Mouse (Mus musculus) gastrocnemius, postnatal 10 days (tissue): ENCODE measurements around the gene Lurap1l. TPM values are rescaled to one million over a fixed set of nuclear protein-coding genes. Genes with fewer than 3 reads are reported as not detected.

Source experiments
- DNase-seq: peaks from one replicate; pipeline ENCODE4 v3.0.0; 2021; ENCODE audit warnings: mixed read lengths
- long read RNA-seq, 2 experiments: library from polyadenylated mRNA; stranded (forward); transcript quantifications; one replicate each; pipeline ENCODE4 v2.0.0; 2021
- total RNA-seq, 2 experiments: library from RNA; stranded (reverse); gene quantifications; 2 replicates each; pipeline ENCODE4 v1.2.3; 2021

The Lurap1l gene
- total RNA-seq: 1 to 10 TPM; 5.6 to 6.5 TPM
- long read RNA-seq, experiment 1, transcript Lurap1l-201 (2 exons, 3,066 nt): major isoform, 15 of 17 reads
- long read RNA-seq, experiment 1, partial matches to known transcripts: 0 of 17 reads
- long read RNA-seq, experiment 1, other reads (novel, unspliced or antisense): 2 of 17 reads
- long read RNA-seq, experiment 2, transcript Lurap1l-201 (2 exons, 3,066 nt): major isoform, 18 of 18 reads
- long read RNA-seq, experiment 2, partial matches to known transcripts: 0 of 18 reads
- long read RNA-seq, experiment 2, other reads (novel, unspliced or antisense): 0 of 18 reads

DNA sequence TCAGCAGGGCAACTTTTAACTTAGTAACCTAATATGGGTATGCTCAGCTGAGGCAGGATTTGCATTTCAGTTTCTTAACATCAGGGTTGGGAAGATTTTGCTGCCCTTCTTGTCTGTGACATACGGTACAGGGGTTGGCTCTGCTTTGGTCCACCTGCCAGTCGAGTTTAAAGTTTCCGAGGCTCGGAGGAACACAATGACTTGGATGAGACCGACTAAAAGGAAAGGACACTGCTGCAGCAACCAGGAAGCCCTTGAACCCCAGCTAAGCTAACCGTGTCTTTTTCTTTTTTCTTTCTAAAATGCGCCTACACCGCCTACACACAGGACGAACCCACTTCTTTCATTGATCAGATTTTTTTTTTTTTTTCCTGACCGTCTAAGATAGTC lies at the start of gene Lurap1l:
Gene Lurap1l (plus strand): TSS at position 166 of the 390 bp plus-strand sequence.
- peak; percentile 22 for DNase-seq

GRCm38 (mm10) chr4:80862962-80863361 lies 47.5 kb upstream of the Lurap1l start:
- no peak for DNase-seq

DNA sequence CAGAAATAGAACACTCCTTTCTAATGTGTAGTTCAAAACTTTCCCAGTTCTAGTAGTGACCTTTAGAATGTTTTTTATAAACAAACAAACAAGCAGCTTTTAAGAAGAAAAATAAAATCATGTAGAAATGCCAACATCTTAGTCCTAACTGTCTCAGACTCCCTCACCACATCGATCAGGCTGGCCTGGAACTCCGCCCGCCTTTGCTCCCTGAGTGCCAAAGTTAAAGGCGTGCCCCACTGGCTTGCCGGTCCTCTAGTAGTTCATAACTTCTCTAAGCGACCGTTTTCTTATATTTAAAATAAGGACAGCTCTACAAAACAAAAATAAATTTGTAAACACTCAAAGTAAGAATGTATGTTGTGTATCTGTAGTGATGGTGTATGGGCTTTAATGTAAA lies 46.5 kb upstream of the Lurap1l start:
- peak; percentile 13 for DNase-seq

DNA sequence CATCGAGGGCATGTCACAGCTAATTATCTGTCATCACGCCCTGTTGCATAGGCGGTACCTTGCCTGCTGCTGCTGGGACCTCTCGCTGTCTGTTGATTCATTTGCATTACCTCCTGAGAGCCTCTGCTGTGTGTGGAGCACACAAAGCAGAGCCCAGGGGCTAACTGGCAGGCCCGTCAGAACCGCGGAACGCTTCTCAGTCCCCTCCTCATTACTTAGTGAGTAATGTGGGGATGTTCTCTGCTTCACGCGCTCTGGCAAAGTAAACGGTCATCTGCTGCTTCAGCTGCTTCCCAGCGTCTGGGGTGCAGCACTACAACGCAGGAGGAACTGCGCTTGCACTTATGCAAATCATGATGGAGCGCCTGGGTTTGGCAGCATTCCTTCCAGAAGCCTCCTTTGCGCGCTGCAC lies 45.9 kb upstream of the Lurap1l start:
- DNase-seq: peak; percentile 21

GRCm38 (mm10) chr4:80866065-80866464 lies 44.4 kb upstream of the Lurap1l start:
- no peak for DNase-seq

- no peak for DNase-seq
These were observed 40.8 kb upstream of the Lurap1l start for GRCm38 (mm10) chr4:80869598-80869997.

DNA sequence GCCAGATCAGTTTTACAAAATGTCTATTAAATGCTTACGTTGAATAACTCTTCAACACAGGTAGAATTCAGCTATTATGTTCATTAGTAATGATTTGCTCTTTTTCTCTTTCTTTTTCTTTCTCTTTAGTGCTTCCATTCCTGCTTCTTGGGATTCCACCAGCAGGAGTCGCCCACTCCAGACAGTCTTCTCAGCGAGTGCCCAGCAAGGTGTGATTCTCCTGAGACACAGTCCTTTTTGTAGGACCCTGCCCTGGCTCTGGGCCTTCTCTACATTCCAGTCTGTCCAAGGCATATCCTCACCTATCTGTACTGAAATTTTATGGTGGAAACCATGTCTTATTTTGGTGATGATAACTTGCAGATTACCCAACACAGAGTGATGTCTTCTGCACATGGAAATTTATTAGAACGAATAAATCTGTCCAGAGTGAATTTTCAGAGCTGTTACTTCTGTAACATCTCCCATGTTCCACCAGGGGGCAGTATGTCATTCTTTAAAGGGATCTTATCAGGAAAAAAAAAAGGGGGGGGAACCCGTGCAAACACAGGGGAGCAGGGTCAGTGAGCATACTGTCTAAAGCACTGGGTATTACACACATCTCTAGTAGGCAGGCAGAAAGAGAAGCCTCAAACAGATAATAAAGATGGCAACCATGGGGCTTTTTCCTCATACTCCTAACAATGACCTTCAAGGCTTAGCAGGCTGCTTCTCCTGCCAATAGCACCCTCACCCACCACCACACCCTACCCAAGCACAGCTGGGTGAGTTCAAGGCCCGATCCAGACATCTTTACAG lies 37.4 kb upstream of the Lurap1l start:
- DNase-seq: no peak

GRCm38 (mm10) chr4:80874121-80874859 lies 36.2 kb upstream of the Lurap1l start:
- DNase-seq: no peak

- DNase-seq: no peak
These were observed 35.4 kb upstream of the Lurap1l start for GRCm38 (mm10) chr4:80875055-80875454.

- DNase-seq: no peak
These were observed 28.3 kb upstream of the Lurap1l start for GRCm38 (mm10) chr4:80881996-80882599.

- no peak for DNase-seq
These were observed 23.8 kb upstream of the Lurap1l start for GRCm38 (mm10) chr4:80886631-80887030.

DNA sequence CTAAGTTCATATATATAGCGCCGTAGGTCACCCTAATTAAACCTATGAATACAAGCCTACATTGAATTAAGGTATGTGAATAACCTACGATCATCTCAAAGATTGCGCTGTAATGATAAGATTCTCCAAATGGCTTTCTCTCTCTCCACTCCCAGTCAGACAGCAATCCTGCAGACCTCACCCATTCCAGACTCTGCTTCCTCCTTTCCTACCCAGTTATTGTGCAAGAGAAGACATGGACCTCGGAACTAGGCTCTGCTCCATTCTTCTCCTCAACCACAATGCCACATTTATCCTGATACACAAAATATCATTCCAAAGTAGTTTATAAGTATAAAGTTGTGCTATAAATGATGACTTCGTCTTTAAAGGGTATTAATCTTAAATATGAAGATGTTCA lies 19.4 kb upstream of the Lurap1l start:
- no peak for DNase-seq

DNA sequence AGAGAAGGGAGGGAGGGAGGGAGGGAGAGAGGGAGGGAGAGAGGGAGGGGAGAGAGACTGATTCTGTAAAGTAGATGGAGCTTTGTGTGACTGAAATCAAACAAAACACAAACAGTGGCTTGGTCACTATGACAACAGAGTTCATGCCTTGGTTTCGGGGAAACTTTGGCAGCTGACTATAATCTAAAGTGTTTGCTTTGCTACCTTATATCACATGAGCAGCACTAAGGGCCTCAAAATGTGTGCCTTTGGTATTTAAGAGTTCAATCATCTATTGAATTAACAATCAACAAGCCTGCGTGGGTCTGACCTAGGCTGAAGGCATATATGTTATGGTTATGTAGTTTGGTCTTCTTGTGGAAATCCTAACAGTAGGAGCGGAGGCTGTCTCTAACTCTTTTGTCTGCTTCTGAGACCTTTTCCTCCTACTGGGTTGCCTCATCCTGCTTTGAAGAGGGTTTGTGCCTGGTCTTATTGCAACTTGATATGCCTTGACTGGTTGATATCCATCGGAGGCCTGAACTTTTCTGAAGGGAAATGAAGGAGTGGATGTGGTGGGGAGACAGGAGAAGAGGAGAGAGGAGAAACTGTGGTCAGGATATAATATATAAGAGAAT lies 15.1 kb upstream of the Lurap1l start:
- DNase-seq: no peak

- no peak for DNase-seq
These were observed 3.7 kb upstream of the Lurap1l start for GRCm38 (mm10) chr4:80906726-80907125.

GRCm38 (mm10) chr4:80907973-80908372 lies 2.5 kb upstream of the Lurap1l start:
- no peak for DNase-seq

GRCm38 (mm10) chr4:80908902-80909301 lies 1.5 kb upstream of the Lurap1l start:
- DNase-seq: no peak

- DNase-seq: peak; percentile 43
These were observed 640 bp downstream of the Lurap1l start for GRCm38 (mm10) chr4:80910871-80911701.

GRCm38 (mm10) chr4:80911706-80912540 lies 1.5 kb downstream of the Lurap1l start:
- DNase-seq: peak; percentile 79

DNA sequence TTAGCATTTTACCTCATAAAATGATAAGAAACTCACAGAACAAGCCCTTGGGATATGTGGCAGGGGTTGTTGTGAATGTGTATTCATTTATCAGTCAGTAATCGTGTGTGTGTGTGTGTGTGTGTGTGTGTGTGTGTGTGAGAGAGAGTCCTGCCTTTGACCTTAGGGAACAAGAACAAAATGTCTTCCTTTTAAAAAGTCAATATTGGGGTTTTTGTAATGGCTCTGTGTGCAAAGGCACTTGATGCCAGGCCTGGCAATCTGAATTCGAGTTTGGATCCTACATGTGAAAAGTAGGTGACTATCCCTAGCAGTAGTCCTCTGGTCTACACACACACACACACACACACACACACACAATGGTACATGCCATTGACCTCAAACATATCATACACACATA lies 4.8 kb downstream of the Lurap1l start:
- DNase-seq: no peak

DNA sequence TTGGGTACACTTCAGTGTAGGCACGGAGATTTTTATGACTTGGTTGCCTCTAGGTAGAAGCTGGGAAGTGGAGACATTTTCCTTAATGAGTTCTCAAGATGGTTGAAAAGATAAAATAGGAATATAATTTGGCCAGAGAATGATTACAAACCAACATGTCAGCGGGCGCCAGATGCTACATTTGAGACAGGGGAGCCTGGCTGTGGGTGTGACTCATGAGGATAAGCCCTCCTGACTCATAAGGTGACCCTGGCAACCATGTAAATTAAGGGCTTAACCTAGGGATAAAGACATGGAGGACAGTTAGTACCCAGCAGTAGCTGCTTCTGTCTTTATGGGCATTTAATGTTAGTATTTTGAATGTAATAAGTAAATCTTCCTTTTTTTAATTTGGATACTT lies 6.2 kb downstream of the Lurap1l start:
- DNase-seq: no peak
